Mouse (Mus musculus) C2C12 (cell line): ENCODE results near the gene Exoc3l.

Experiments
- CTCF ChIP-seq: IDR thresholded peaks from one replicate; pipeline ENCODE4 v1.5.1; 2011; ENCODE audit not compliant: control insufficient read depth, insufficient read depth, insufficient read length
- MAX ChIP-seq: IDR thresholded peaks from one replicate; pipeline ENCODE4 v1.6.1; 2011; ENCODE audit warnings: mild to moderate bottlenecking, control low read depth
- MYOG ChIP-seq: IDR thresholded peaks from one replicate; pipeline ENCODE4 v1.6.1; 2011; ENCODE audit not compliant: control insufficient read depth, insufficient read length; ENCODE audit errors: extremely low read depth
- USF1 ChIP-seq: IDR thresholded peaks from one replicate; pipeline ENCODE4 v1.6.1; 2011; ENCODE audit warnings: low read depth, mild to moderate bottlenecking, control low read depth, moderate library complexity

DNA sequence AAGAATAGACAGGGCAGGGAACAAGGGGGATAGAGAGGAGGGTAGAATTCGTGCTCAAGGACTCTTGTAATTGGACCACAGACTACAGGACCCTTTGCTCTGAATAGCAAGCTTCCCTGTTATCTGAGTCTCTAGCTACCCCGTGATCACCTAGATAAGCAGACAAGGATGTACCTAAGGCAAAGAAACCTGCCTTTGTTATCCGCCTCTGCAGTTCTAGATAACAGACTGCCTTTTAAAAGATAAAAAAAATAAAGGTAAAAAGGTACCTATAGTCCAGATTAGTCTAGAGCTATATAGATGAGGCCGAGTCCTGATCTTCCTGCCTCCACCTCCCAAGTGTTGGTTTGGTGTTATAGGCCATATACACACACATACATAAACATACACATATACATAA is 46.9 kb upstream of the Exoc3l start:
- TF ChIP-seq CTCF: no peak
- no peak for TF ChIP-seq MAX
- no peak for TF ChIP-seq MYOG
- no peak for TF ChIP-seq USF1
